Mouse (Mus musculus) adrenal gland, postnatal 4 days (tissue): ENCODE data around the gene Sbpl. TPM values are rescaled to one million over a fixed set of nuclear protein-coding genes. Genes with fewer than 3 reads are reported as not detected.
"Not testable (repeated sequence)": the region's sequence is repeated elsewhere in the genome, so short reads cannot be mapped to it uniquely, and the experiment has no call there.

ENCODE experiments used
- DNase-seq, 2 experiments: peaks; one replicate each; pipeline ENCODE4 v3.0.0; 2021 to 2022; ENCODE audit warnings: low spot score in 2 of 2, mixed read lengths in 2 of 2
- total RNA-seq, 2 experiments: library from RNA; stranded (reverse); gene quantifications; 2 replicates each; pipeline ENCODE4 v1.2.3; 2021

Sbpl gene
- total RNA-seq, 2 experiments from 2014 or later, result not detected

GRCm38 (mm10) chr17:23961573-23962122, 6.6 kb upstream of the Sbpl start:
- no peak for DNase-seq

GRCm38 (mm10) chr17:23960084-23960738, 5.1 kb upstream of the Sbpl start:
- DNase-seq, result peak; percentile 43 to 53

DNA sequence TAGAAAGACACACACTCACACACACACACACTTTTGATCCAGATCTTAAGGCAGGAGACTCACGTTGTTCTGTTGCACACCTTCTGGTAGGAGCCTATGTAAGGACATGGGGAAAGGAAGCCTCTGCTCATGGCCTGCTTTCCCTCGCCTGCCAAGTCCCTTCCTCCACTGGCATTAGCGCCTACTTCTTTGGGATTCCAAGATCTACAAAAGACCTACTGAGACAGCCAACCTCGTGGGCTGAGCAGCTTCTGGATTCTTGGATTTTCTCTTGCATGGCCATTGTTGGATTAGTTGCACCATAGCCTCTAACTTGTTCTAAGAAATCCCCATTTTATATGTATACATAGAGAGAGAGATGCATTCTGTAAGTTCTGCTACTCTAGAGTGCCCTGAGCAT, 4.2 kb downstream of the Sbpl start:
- not testable (repeated sequence) for DNase-seq

DNA sequence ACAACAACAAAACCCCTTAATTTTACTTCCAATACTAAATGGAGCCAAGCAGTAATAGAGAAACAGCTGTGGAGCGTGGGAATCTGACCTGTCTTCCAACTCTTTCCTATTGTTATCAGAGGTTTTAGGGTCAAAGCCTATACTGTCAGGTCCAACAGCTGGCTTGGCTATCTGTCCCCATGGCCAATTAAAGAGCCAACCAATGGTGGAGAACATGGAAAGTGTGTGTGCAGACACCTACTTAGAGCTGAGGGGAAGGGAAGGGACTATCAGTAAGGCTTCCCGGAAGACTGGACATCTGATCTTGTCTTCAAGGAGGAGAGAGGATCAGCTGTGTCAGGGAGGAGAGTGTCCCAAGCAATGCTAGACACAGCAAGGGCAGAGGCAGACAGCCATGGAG, 6.0 kb downstream of the Sbpl start:
- no peak for DNase-seq

GRCm38 (mm10) chr17:23947486-23947885, 7.6 kb downstream of the Sbpl start:
- not testable (repeated sequence) for DNase-seq

DNA sequence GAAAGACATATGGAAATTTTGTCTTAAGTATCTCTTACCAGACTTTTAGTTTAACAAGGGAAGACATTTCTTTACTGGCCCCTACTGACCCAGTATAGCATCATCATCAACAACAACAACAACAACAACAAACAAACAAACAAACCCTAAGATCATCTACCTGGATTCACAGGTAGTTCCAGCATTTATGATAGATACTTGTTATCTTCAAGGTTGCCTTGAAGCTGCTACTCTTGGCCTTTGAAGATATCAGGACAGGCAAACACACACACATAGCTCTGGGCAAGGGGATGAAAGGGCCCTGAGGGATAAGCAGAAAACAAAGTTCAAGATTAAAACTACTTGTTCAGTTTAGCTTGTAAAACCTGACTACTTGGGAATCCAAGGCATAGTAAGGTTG, 13.7 kb downstream of the Sbpl start, which contains the start of gene Sbp:
Gene Sbp (plus strand): TSS at position 301 of the 400 bp plus-strand sequence.
- no peak for DNase-seq

- DNase-seq, result no peak
These were observed 23.9 kb downstream of the Sbpl start for GRCm38 (mm10) chr17:23931157-23931556.

GRCm38 (mm10) chr17:23925090-23925493, 30.0 kb downstream of the Sbpl start:
- DNase-seq, result peak; percentile 16 to 41

DNA sequence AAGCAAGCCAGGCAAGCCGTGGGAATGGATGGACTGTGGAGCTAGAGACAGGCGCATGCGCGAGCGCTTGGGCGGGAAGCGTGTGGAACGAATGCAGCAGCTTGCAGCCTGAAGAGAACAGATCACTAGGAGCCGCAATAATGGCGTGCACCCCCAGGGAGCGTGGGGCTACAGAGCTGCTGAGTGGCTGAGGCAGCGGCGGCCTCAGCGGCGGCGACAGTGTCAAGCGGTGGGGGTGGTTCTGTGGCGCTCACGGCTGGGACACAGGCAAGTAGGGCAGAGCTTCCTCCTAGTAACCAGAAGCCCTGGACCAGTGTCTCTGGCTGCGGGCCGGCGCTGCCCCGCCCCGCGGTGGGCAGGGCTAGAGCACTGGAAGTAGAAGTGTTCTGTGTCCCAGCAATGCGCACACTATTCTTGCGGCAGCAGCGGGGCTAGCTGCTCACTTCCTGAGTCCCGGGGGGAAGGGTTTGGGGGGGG, 30.5 kb downstream of the Sbpl start:
- DNase-seq, result peak; percentile 58 to 86

GRCm38 (mm10) chr17:23917158-23917557, 37.9 kb downstream of the Sbpl start, which contains the start of gene Dcpp3:
Dcpp3 (plus strand) TSS chr17:23917458.
- DNase-seq, result not testable (repeated sequence)

Other genes starting within 250 kb of the Sbpl start
- gene 1520401A03Rik, start 232.5 kb downstream of the Sbpl start, total RNA-seq, result 1 to 10 TPM in 1 of 2 experiments, under 1 TPM in 1; 0.99 to 1.3 TPM
- gene Pkmyt1, start 228.9 kb downstream of the Sbpl start, total RNA-seq, result 10 to 100 TPM; 20.0 to 22.4 TPM
- gene Paqr4, start 214.4 kb downstream of the Sbpl start, total RNA-seq, result 10 to 100 TPM; 13.8 to 14.6 TPM
- under 1 TPM in 1 of 2 experiments, not detected in 1; 0.14 TPM for gene Kremen2, start 209.4 kb downstream of the Sbpl start, total RNA-seq
- 10 to 100 TPM; 60.9 to 62.4 TPM for gene Flywch1, start 183.7 kb downstream of the Sbpl start, total RNA-seq
- 10 to 100 TPM; 14.0 to 14.4 TPM for gene Flywch2, start 169.2 kb downstream of the Sbpl start, total RNA-seq
- gene Srrm2, start 164.7 kb downstream of the Sbpl start, total RNA-seq, result 100 to 1,000 TPM; 855 to 927 TPM
- 100 to 1,000 TPM; 364 to 381 TPM for gene Elob, start 126.1 kb downstream of the Sbpl start, total RNA-seq
- gene Prss33, start 119.2 kb downstream of the Sbpl start, total RNA-seq, result not detected
- not detected for gene Prss32, start 111.4 kb downstream of the Sbpl start, total RNA-seq
- gene Prss41, start 111.1 kb downstream of the Sbpl start, total RNA-seq, result 1 to 10 TPM; 1.6 to 1.9 TPM
- gene Prss21, start 87.2 kb downstream of the Sbpl start, total RNA-seq, result not detected
- not detected for gene Dcpp1, start 74.4 kb downstream of the Sbpl start, total RNA-seq
- gene Dcpp2, start 74.4 kb downstream of the Sbpl start, total RNA-seq, result not detected
- not detected for gene Dcpp3, start 37.8 kb downstream of the Sbpl start, total RNA-seq
- gene Sbp, start 13.6 kb downstream of the Sbpl start, total RNA-seq, result not detected
- gene Prss30, start 25.3 kb upstream of the Sbpl start, total RNA-seq, result not detected
- not detected for gene Prss22, start 42.8 kb upstream of the Sbpl start, total RNA-seq
- not detected for gene Prss27, start 82.9 kb upstream of the Sbpl start, total RNA-seq
- 10 to 100 TPM; 34.4 to 34.5 TPM for gene Kctd5, start 118.2 kb upstream of the Sbpl start, total RNA-seq
- 10 to 100 TPM; 51.0 to 51.8 TPM for gene Pdpk1, start 195.7 kb upstream of the Sbpl start, total RNA-seq
- gene Amdhd2, start 208.5 kb upstream of the Sbpl start, total RNA-seq, result 10 to 100 TPM; 44.9 to 46.8 TPM
- gene Atp6v0c, start 214.4 kb upstream of the Sbpl start, total RNA-seq, result 100 to 1,000 TPM; 344 to 347 TPM